15 mouse cellular contexts compared by ENCODE assay signal in the genomic region with DNA sequence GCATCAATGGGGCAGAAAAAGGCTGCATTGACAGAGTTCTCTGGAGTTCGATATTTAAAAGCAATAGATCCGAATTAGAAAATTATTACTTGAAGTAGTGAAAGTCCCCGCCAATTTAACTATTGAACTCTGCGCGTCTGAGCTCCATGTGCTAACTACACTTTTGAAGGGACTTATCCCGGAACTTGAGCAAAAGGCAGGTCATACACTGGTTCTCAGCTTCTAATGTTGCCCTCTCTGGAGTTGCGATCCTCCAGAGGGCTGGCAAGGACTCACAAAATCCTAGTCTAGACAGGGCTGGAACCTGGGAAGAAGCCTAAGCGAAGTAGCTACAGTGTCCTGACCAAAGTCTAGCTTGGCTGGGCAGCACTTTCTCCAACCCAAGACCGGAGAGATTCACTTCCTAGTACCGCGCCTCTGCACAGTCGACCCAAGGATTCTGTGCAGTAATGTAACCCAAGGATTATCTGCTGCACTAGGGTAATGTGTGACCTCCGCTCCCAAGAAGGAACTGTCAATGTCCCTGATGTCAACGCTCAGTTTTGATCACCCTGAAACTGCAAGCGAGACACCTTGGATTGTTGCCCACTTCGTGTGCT. TPM values are rescaled to one million over a fixed set of nuclear protein-coding genes. Genes with fewer than 3 reads are reported as not detected.
A peak's percentile ranks its signal among the peaks of the same experiment; 100 is the strongest.
DNase-seq lines count a peak whose midpoint lies in the region; ATAC-seq and TF ChIP-seq lines count a peak whose summit lies in the region.
"Had no signal": no experiment of that assay in that cellular context is flagged by ENCODE, and none has a peak within 500 bp of the region (broad histone marks: within the 10 kb centered on the region; RNA-seq: fewer than 3 reads in every experiment).

No protein-coding gene starts in this region.

- no peak for TF ChIP-seq CTCF in bone marrow macrophage, adult 2 months (IDR thresholded peaks at IDR 0.05; ENCODE audit: low read depth, low read length)

- no peak overlapping the region for H3K4me2 ChIP-seq in limb, embryonic 11.5 days (ENCODE audit: low read depth, severe bottlenecking)

- H3K27me3 ChIP-seq in limb, embryonic 11.5 days (ENCODE audit: control insufficient read depth, insufficient read depth, low read length) = peaks cover 70% of the 10 kb centered on the region

- H3K36me3 ChIP-seq in limb, embryonic 11.5 days (ENCODE audit: control insufficient read depth, insufficient read depth, low read length) = no peaks in the 10 kb centered on the region

- TF ChIP-seq POLR2A in bone marrow macrophage, adult 2 months (IDR thresholded peaks at IDR 0.05; ENCODE audit: borderline replicate concordance, low read depth, low read length) = no peak

- no peak overlapping the region for H3K27ac ChIP-seq in bone marrow macrophage, adult 2 months (ENCODE audit: insufficient read depth, low read depth, low read length)
- H3K27ac ChIP-seq in limb, embryonic 11.5 days (replicated peaks; ENCODE audit: low read depth, low read length) = no peak overlapping the region

- H3K9me3 ChIP-seq in limb, embryonic 11.5 days (ENCODE audit: control insufficient read depth, low read length) = no peaks in the 10 kb centered on the region

- no peak overlapping the region for H3K9ac ChIP-seq in limb, embryonic 11.5 days (ENCODE audit: low read length)

- peak overlapping the region; percentile 9; the same call in 1 of the 2 replicates for H3K4me3 ChIP-seq in bone marrow macrophage, adult 2 months (ENCODE audit: insufficient read depth, low read length)
- H3K4me3 ChIP-seq in limb, embryonic 11.5 days (ENCODE audit: low read depth, low read length) = no peak overlapping the region
- H3K4me3 ChIP-seq: myocyte had no signal

- peaks cover 12% of the 10 kb centered on the region; the same call in 1 of the 2 replicates for H3K4me1 ChIP-seq in bone marrow macrophage, adult 2 months (ENCODE audit: control insufficient read depth, insufficient read depth, low read length)
- peaks cover 7% of the 10 kb centered on the region; the same call in 1 of the 2 replicates for H3K4me1 ChIP-seq in limb, embryonic 11.5 days (ENCODE audit: control insufficient read depth, insufficient read depth, low read length)

- 2% methylated on average over 16 of the region's 16 CpGs for WGBS in limb, embryonic 11.5 days

- peak; percentile 12 for DNase-seq in kidney, adult 18-20 months
- no peak for DNase-seq in kidney, postnatal 10 days
- peak; percentile 56 for DNase-seq in embryo, embryonic 10.5 days (ENCODE audit: low spot score)
- peak; percentile 60 for DNase-seq in limb, embryonic 11.5 days (ENCODE audit: low spot score)
- DNase-seq in adrenal gland, postnatal 14 days = no peak
- no peak for DNase-seq in urinary bladder, postnatal 36 days (ENCODE audit: low spot score in 2 of 2)
- no peak for DNase-seq in cerebellum, adult 11 months
- DNase-seq: liver; lung, postnatal 4 days; thymus, adult 2 months had no signal

- ATAC-seq in limb, embryonic 11.5 days (ENCODE audit: insufficient number of reproducible peaks, low FRiP score, low TSS enrichment, low read depth) = no peak

RNA-seq across cellular contexts. Expression of a gene that starts 3.0 kb away (rescaled TPM):
- not detected in 2 replicates for polyA plus RNA-seq in bone marrow macrophage, adult 2 months (2012; ENCODE audit: insufficient read depth, insufficient read length, missing spikeins)
- 0.21 and 0.28 TPM in 2 replicates for polyA plus RNA-seq in limb, embryonic 11.5 days (2014; fragmentation: Nextera tagmentation; extraction: Ambion mirVana)
- 0.63 and 2.0 TPM in 2 replicates for total RNA-seq in adrenal gland, postnatal 14 days (2021)
- total RNA-seq: heart, adult 18-20 months; hematopoietic stem cell, adult 5-6 weeks; layer of hippocampus, postnatal 25 days had no signal
- polyA plus RNA-seq: myocyte had no signal

Comparison
In these comparisons a context has a peak if more than half of its experiments do, and no peak if none do; other contexts are left out.
1. DNase-seq: peak in kidney, adult 18-20 months (single experiment), embryo, embryonic 10.5 days (single experiment) and limb, embryonic 11.5 days (single experiment); none in kidney, postnatal 10 days (single experiment), adrenal gland, postnatal 14 days (single experiment), urinary bladder, postnatal 36 days (0 of 2) and cerebellum, adult 11 months (single experiment).